Mouse (Mus musculus) stomach, embryonic 15.5 days (tissue): ENCODE data around the gene Card19. TPM values are rescaled to one million over a fixed set of nuclear protein-coding genes. Genes with fewer than 3 reads are reported as not detected.
A peak's percentile ranks its signal among the peaks of the same experiment; 100 is the strongest.

Experiments
- ATAC-seq: fragments of 200-750 bp; cut with Nextera tagmentation; 2 replicates; pipeline ENCODE4 v1.8.0; 2017; ENCODE audit warnings: low read depth, moderate number of reproducible peaks, moderate TSS enrichment; ENCODE audit not compliant: insufficient read depth, low FRiP score
- H3K27ac ChIP-seq: fragments of 300-500 bp; sonication (generic); 2 replicates; pipeline ENCODE4 v1.5.1; 2015; ENCODE audit warnings: mild to moderate bottlenecking, inconsistent platforms
- H3K27me3 ChIP-seq: fragments of 300-500 bp; sonication (generic); replicated peaks from 2 replicates; pipeline ENCODE4 v1.6.1; 2015; ENCODE audit warnings: inconsistent platforms
- H3K36me3 ChIP-seq: fragments of 300-500 bp; sonication (generic); 2 replicates; pipeline ENCODE4 v1.6.1; 2015; ENCODE audit warnings: inconsistent platforms
- H3K4me1 ChIP-seq: fragments of 300-500 bp; sonication (generic); 2 replicates; pipeline ENCODE4 v1.6.1; 2015; ENCODE audit warnings: inconsistent platforms
- H3K4me2 ChIP-seq: fragments of 300-500 bp; sonication (generic); 2 replicates; pipeline ENCODE4 v1.6.1; 2015; ENCODE audit warnings: mild to moderate bottlenecking, inconsistent platforms
- H3K4me3 ChIP-seq: fragments of 300-500 bp; sonication (generic); replicated peaks from 2 replicates; pipeline ENCODE4 v1.5.1; 2015; ENCODE audit warnings: inconsistent platforms
- H3K9ac ChIP-seq: fragments of 300-500 bp; sonication (generic); 2 replicates; pipeline ENCODE4 v1.6.1; 2015; ENCODE audit warnings: inconsistent platforms
- H3K9me3 ChIP-seq: fragments of 300-500 bp; sonication (generic); 2 replicates; pipeline ENCODE4 v1.6.1; 2016; ENCODE audit warnings: inconsistent platforms
- WGBS: fragments of 180-500 bp; shearing (Covaris S2); methylation state at CpG from one replicate; pipeline ENCODE4 v1.1.7; 2015; 5-methylcytosine and 5-hydroxymethylcytosine counted together
- polyA plus RNA-seq: library from polyadenylated mRNA; unstranded; fragments of >200 nt; fragmentation: Nextera tagmentation; extraction: Ambion mirVana; gene quantifications from 2 replicates; pipeline ENCODE4 v1.2.1, GENCODE M21; 2015

The Card19 gene
- polyA plus RNA-seq, result 50.5 and 52.4 TPM in 2 replicates

GRCm38 (mm10) chr13:49215504-49216219 lies at the start of gene Card19:
Card19 (minus strand) TSS chr13:49216037.
- WGBS, result under 1% methylated on average over 76 of the region's 78 CpGs
- Histone ChIP-seq H3K27ac (peak within 1 kb of the TSS; percentile 78), H3K36me3 (no peaks in the 10 kb centered on the region), H3K27me3 (no peaks in the 10 kb centered on the region), H3K4me1 (peaks cover 27% of the 10 kb centered on the region), H3K4me3 (peak within 1 kb of the TSS; percentile 73), H3K9me3 (no peaks in the 10 kb centered on the region), H3K9ac (peak within 1 kb of the TSS; percentile 70), H3K4me2 (peak within 1 kb of the TSS; percentile 75)
- peak; percentile 89 for ATAC-seq

- Histone ChIP-seq H3K4me2 (no peak overlapping the region), H3K36me3 (no peaks in the 10 kb centered on the region), H3K27me3 (no peaks in the 10 kb centered on the region), H3K9me3 (no peaks in the 10 kb centered on the region), H3K27ac (no peak overlapping the region), H3K9ac (no peak overlapping the region), H3K4me1 (no peaks in the 10 kb centered on the region), H3K4me3 (no peak overlapping the region)
- ATAC-seq, result no peak
- 68% methylated on average over 15 of the region's 15 CpGs for WGBS
These were observed 44.3 kb upstream of the Card19 start for GRCm38 (mm10) chr13:49260036-49260722.

- Histone ChIP-seq H3K27ac (no peak overlapping the region), H3K4me3 (no peak overlapping the region), H3K4me1 (no peaks in the 10 kb centered on the region), H3K4me2 (no peak overlapping the region), H3K9me3 (no peaks in the 10 kb centered on the region), H3K27me3 (no peaks in the 10 kb centered on the region), H3K9ac (no peak overlapping the region), H3K36me3 (no peaks in the 10 kb centered on the region)
- no peak for ATAC-seq
- WGBS, result 65% methylated on average over 3 of the region's 3 CpGs
These were observed 42.0 kb upstream of the Card19 start for GRCm38 (mm10) chr13:49257819-49258313.

GRCm38 (mm10) chr13:49252746-49253145 lies 36.9 kb upstream of the Card19 start:
- peaks cover 10% of the 10 kb centered on the region; the same call in 1 of the 2 replicates for H3K27me3 ChIP-seq
- H3K4me3 ChIP-seq, result no peak overlapping the region
- no peak for ATAC-seq
- no peak overlapping the region for H3K27ac ChIP-seq
- H3K4me1 ChIP-seq, result peaks cover 6% of the 10 kb centered on the region
- H3K9me3 ChIP-seq, result no peaks in the 10 kb centered on the region
- H3K36me3 ChIP-seq, result no peaks in the 10 kb centered on the region
- 84% methylated on average over 13 of the region's 13 CpGs for WGBS
- H3K9ac ChIP-seq, result no peak overlapping the region
- H3K4me2 ChIP-seq, result no peak overlapping the region

- H3K4me3 ChIP-seq, result no peak overlapping the region
- 65% methylated on average over 2 of the region's 2 CpGs for WGBS
- H3K9ac ChIP-seq, result no peak overlapping the region
- H3K27me3 ChIP-seq, result peaks cover 16% of the 10 kb centered on the region
- H3K27ac ChIP-seq, result no peak overlapping the region
- H3K9me3 ChIP-seq, result no peaks in the 10 kb centered on the region
- no peaks in the 10 kb centered on the region for H3K36me3 ChIP-seq
- ATAC-seq, result no peak
- peaks cover 9% of the 10 kb centered on the region for H3K4me1 ChIP-seq
- H3K4me2 ChIP-seq, result no peak overlapping the region
These were observed 36.3 kb upstream of the Card19 start for GRCm38 (mm10) chr13:49252113-49252512.

GRCm38 (mm10) chr13:49250716-49251517 lies 35.1 kb upstream of the Card19 start:
- H3K4me2 ChIP-seq, result no peak overlapping the region
- no peak overlapping the region for H3K27ac ChIP-seq
- ATAC-seq, result no peak
- WGBS, result 39% methylated on average over 4 of the region's 4 CpGs
- H3K27me3 ChIP-seq, result peaks cover 22% of the 10 kb centered on the region
- H3K9ac ChIP-seq, result no peak overlapping the region
- H3K9me3 ChIP-seq, result no peaks in the 10 kb centered on the region
- peaks cover 9% of the 10 kb centered on the region for H3K4me1 ChIP-seq
- H3K4me3 ChIP-seq, result no peak overlapping the region
- H3K36me3 ChIP-seq, result no peaks in the 10 kb centered on the region

GRCm38 (mm10) chr13:49249634-49250033 lies 33.8 kb upstream of the Card19 start:
- H3K27me3 ChIP-seq, result peaks cover 22% of the 10 kb centered on the region
- H3K9ac ChIP-seq, result no peak overlapping the region
- H3K27ac ChIP-seq, result no peak overlapping the region
- no peaks in the 10 kb centered on the region for H3K9me3 ChIP-seq
- no peak overlapping the region for H3K4me2 ChIP-seq
- WGBS, result 77% methylated on average over 2 of the region's 2 CpGs
- H3K4me3 ChIP-seq, result no peak overlapping the region
- peaks cover 9% of the 10 kb centered on the region for H3K4me1 ChIP-seq
- ATAC-seq, result no peak
- no peaks in the 10 kb centered on the region for H3K36me3 ChIP-seq

- H3K4me2 ChIP-seq, result no peak overlapping the region
- H3K36me3 ChIP-seq, result no peaks in the 10 kb centered on the region
- H3K27ac ChIP-seq, result no peak overlapping the region
- H3K4me3 ChIP-seq, result no peak overlapping the region
- H3K27me3 ChIP-seq, result peaks cover 22% of the 10 kb centered on the region
- no peak overlapping the region for H3K9ac ChIP-seq
- no peaks in the 10 kb centered on the region for H3K9me3 ChIP-seq
- WGBS, result 46% methylated on average over 3 of the region's 3 CpGs
- no peak for ATAC-seq
- H3K4me1 ChIP-seq, result peaks cover 9% of the 10 kb centered on the region
These were observed 33.1 kb upstream of the Card19 start for GRCm38 (mm10) chr13:49248923-49249322.

GRCm38 (mm10) chr13:49248467-49248862 lies 32.6 kb upstream of the Card19 start, which contains the start of gene Susd3:
Susd3 (minus strand) TSS chr13:49248706.
- no peak within 1 kb of the TSS for H3K9ac ChIP-seq
- H3K27me3 ChIP-seq, result peaks cover 22% of the 10 kb centered on the region
- 24% methylated on average over 7 of the region's 8 CpGs for WGBS
- peak within 1 kb of the TSS; percentile 44 for H3K4me3 ChIP-seq
- no peak for ATAC-seq
- H3K27ac ChIP-seq, result no peak within 1 kb of the TSS
- H3K4me1 ChIP-seq, result peaks cover 9% of the 10 kb centered on the region
- H3K4me2 ChIP-seq, result peak within 1 kb of the TSS; percentile 92
- H3K36me3 ChIP-seq, result no peaks in the 10 kb centered on the region
- H3K9me3 ChIP-seq, result no peaks in the 10 kb centered on the region

GRCm38 (mm10) chr13:49247740-49248466 lies 32.1 kb upstream of the Card19 start:
- H3K4me3 ChIP-seq, result peak overlapping the region; percentile 44
- H3K9ac ChIP-seq, result no peak overlapping the region
- peaks cover 9% of the 10 kb centered on the region for H3K4me1 ChIP-seq
- peak; percentile 70 for ATAC-seq
- H3K4me2 ChIP-seq, result peak overlapping the region; percentile 92
- no peaks in the 10 kb centered on the region for H3K36me3 ChIP-seq
- whole genome bisulfite sequencing, result 2% methylated on average over 58 of the region's 58 CpGs
- H3K27me3 ChIP-seq, result peaks cover 22% of the 10 kb centered on the region
- H3K9me3 ChIP-seq, result no peaks in the 10 kb centered on the region
- no peak overlapping the region for H3K27ac ChIP-seq

- no peak for ATAC-seq
- 34% methylated on average over 12 of the region's 12 CpGs for WGBS
- no peaks in the 10 kb centered on the region for H3K36me3 ChIP-seq
- peaks cover 9% of the 10 kb centered on the region for H3K4me1 ChIP-seq
- peak overlapping the region; percentile 92 for H3K4me2 ChIP-seq
- no peak overlapping the region for H3K9ac ChIP-seq
- H3K27me3 ChIP-seq, result peaks cover 22% of the 10 kb centered on the region
- no peaks in the 10 kb centered on the region for H3K9me3 ChIP-seq
- H3K4me3 ChIP-seq, result peak overlapping the region; percentile 44
- no peak overlapping the region for H3K27ac ChIP-seq
These were observed 31.4 kb upstream of the Card19 start for GRCm38 (mm10) chr13:49247232-49247739.
